Mouse (Mus musculus): ENCODE results near the gene Slc11a2. TPM values are rescaled to one million over a fixed set of nuclear protein-coding genes. Genes with fewer than 3 reads are reported as not detected.
"Not testable (repeated sequence)": the region's sequence is repeated elsewhere in the genome, so short reads cannot be mapped to it uniquely, and the experiment has no call there.

Gene Slc11a2
- total RNA-seq, 2 experiments from 2014 or later = 61.4 to 65.1 TPM

DNA sequence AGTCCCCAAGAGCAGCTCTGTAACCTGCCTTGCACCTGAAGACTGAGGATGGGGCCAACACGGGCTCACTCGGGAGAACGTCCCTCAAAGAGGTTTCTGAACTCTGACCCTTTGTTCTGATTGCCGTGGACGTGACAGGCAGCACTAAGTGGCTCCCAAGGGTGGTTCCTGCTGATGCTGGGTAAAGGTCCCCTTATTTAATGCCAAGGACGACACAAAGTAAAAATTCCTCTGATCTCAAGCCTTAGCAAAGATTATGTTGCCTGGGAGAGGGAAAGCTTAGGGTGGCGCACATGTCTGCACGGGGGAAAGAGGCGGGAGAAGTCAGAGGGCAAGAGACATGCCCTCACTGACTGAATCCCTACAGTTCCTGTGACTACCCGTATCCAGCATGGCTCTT lies 11.6 kb upstream of the Slc11a2 start:
- no peak for DNase-seq (ENCODE audit: low spot score in 2 of 2)

DNA sequence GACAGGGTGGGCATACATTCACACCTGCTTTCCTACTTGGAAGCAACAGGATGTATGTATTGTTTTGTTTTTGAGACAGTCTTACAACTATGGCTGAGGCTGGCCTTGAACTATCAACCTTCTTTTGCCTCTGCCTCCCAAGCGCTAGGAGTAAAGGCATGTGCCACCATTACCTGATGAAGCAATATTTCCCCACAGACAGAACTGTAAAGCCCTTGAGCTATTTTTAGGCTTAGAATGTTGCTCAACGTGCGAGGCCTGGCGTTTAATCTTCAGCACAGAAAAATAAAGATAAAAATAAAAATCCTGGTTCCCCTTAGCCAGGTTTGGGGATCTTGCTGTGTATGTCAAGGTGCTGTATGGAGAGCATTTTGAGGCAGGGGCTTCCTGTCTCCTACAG lies 11.2 kb upstream of the Slc11a2 start:
- no peak for DNase-seq (ENCODE audit: low spot score in 2 of 2)

- DNase-seq (ENCODE audit: low spot score in 2 of 2) = no peak
Measured at GRCm38 (mm10) chr15:100433234-100433633, 8.4 kb upstream of the Slc11a2 start.

DNA sequence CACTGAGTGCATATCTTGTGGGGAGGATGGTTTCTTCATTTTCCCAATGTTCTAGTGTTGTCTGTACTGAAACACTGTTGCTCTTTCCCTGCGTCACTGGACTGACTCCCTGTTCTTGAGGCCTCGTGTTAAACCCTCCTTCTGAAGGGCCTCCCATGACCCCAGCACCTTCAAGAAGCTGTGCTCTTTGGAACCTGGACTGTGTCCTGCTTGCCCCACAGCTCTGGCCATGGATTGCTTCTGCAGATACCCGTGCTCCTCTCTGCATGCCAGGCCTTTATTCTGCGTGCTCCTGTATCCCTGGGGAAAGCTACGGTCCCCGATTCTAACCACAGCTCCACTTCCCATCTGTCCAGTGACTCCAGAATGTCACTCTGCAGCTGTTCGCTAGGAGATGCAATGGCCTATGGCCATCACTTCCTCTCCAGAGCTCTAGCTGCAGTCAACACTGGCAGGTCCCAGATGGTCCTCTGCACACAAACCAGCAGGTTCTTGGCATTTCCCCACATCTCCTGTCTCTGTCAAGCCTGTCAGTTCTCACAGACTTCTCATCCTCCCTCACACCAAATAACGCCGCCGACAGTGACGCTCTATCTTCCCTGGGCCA lies 5.2 kb upstream of the Slc11a2 start:
- DNase-seq (ENCODE audit: low spot score in 2 of 2) = peak in 1 of 2 experiments; percentile 19

DNA sequence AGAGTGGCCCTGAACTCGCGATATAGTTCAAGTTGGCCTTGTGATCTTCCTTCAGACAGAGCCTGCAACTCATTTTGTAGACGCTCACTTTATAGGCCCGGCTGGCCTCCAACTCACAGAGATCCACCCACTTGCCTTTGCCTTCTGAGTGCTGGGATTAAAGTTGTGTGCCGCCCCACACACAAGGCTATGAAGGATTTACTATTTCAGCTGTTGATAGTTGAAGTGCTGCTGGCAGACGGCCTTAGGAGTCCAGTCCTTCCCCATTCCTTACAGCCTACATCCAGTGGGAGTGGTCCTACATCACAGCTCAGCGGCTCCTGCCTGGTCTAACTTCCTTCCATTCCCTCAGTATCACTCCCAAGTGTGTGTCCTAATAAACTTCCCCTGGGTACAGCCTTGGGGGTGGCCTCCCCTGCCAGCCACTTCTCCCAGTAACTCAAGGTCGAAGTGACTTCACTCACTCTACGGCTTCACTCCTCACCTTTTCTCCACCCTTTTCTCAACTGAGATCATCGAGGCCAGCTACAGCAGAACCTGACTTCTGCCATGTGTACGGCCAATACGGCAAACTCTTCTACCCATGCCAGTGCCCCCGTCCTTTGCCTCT lies 3.5 kb upstream of the Slc11a2 start:
- DNase-seq (ENCODE audit: low spot score in 2 of 2) = no peak

DNA sequence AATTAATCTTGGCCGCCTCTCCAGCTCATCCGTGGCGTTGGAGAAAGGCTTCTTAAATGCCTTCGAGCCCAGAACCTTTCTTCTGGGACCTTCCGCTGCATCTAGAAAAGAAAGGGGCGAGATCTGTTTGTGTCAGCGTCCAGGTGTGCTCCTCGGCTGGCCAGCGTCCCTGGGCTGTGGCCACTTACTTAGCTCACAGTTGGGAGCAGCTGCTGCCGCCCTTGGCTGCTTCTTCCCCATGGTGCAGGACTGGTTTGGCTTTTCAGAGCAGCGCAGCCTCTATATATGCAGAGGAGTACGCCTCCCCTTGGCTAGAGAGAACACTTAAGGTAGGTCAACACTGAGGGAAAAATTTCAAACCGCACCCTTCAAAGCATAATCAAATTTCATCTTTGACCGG lies 956 bp downstream of the Slc11a2 start:
- DNase-seq (ENCODE audit: low spot score in 2 of 2) = no peak

- peak; percentile 92 to 97 for DNase-seq (ENCODE audit: low spot score in 2 of 2)
Measured at GRCm38 (mm10) chr15:100422899-100423860, 1.7 kb downstream of the Slc11a2 start.

- no peak for DNase-seq (ENCODE audit: low spot score in 2 of 2)
Measured at GRCm38 (mm10) chr15:100422476-100422875, 2.4 kb downstream of the Slc11a2 start.

DNA sequence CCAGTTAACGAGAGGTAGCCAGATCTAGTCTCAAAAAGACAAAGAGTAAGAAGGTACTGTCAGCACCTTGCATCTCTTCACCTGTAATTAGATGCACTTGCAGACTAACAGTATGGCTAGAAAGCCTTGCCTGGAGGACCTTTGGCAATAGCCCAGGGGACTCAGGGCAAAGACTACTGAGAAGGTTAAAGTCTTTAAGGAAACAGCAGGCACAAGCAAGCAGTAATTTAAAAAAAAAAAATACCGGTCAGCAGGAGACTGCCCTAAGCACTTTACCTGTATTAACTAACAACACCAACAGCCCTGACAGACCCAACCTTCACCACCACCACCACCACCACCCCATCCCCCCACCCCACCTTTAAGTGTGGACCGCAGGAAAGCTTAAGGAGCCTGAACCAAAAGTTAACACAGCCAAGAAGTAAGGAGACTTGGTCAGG lies 3.1 kb downstream of the Slc11a2 start, which contains the start of gene Gm5475:
Gm5475 (plus strand) TSS at position 390 of the 440 bp plus-strand sequence.
- not testable (repeated sequence) for DNase-seq (ENCODE audit: low spot score in 2 of 2)

GRCm38 (mm10) chr15:100421059-100421757 lies 3.7 kb downstream of the Slc11a2 start:
- DNase-seq (ENCODE audit: low spot score in 2 of 2) = no peak

DNA sequence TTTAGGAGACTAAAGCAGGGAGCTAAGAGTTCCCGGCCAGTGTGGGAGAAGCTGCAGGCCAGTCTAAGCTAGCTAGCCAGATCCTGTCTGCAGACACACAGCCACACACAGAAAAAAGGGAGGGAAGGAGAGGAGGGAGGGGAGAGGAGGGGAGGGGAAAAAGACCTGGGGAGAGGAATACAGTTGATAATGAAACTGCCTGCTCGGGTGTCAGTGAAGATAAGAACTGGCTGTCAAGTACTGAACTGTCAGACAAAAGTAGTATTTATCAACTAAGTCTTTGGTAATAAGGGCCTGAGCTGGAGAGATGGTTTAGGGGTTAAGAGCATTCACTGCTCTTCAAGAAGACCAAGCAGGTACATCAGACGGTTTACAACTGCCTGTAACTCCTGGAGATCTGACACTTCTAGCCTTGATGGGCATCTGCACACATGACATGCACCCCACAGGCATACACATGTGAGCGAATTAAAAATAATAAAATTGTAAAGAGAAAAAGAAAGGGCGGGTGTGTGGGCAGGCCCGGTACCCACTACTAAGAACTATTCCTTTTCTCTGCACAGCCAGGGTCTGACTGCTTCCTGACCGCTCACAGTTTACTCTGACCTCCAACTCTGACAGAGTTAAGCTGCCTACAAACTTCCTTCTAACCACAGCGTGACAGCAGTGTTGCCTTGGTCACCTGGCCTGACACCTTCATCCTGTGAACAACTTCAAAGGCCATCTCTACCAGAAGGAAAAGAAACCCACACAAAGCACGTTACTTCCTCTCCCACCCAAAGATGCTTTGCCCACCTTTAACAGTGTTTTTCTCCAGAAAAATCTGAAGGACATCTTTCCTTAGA lies 4.7 kb downstream of the Slc11a2 start:
- DNase-seq (ENCODE audit: low spot score in 2 of 2) = no peak

DNA sequence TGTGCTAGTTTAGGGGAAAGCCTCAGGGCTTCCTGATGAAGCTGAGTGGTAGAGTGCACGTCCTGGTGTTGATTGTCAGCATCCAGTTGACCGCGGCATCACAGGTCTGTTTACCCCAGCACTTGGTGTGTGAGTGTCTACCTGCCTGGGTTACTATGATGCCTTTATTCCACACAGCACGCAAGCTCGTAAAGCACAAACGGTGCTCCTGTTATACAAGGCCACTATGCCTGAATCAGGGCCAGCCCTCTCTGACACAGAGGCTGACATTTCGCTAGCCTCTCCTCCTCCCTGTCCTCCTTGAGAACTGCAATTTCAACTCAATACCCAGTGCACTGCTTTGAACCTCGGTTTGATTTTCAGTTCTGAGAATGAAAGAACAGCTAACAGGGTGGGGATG lies 5.6 kb downstream of the Slc11a2 start:
- no peak for DNase-seq (ENCODE audit: low spot score in 2 of 2)

DNA sequence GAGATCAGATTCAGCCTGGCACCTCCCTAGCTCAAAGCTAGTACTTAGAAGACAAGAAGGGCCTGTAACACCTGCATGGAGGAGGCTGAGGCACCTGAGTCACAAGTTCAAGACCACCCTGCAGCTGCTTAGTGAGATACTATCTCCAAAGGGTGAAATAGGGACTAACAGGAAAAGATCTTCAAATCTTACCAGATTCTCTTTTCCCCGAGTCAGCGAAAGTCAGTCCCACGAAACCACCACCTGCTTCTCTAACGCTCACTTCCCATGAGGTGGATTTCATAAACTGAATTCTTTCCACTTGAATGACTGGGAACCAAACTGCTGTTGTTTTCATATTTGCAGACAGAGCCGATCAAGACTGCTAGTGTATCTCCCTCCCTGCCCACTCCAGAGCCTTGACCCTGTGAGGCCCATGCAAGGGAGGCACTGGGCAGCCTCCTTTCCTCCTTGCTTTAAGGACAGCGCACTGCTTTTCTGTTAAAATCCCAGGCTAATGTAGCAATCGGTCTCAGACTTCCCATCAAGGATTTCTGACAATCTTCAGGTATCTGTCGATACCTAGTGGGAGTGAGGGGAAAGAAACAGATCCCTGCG lies 6.9 kb downstream of the Slc11a2 start:
- no peak for DNase-seq (ENCODE audit: low spot score in 2 of 2)

GRCm38 (mm10) chr15:100415684-100416083 lies 9.2 kb downstream of the Slc11a2 start:
- no peak for DNase-seq (ENCODE audit: low spot score in 2 of 2)

DNA sequence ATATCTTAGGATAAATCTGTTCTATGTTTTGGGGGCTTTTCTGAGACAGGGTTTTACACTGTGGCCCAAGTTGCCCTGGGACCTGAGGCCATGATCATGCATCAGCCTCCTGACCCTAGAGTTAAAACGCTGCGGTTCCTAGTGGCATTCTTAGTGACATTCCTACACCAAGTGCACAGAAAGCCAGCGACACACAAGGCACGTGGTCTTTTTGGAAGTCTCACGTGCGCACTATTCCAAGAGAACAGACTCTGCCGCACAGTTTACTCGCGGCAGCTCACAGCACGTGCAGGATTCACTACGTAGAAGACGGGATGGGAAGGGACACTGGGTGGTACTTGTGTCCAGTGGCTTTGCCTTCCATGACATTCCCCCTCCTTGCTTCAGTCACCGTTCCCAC lies 9.9 kb downstream of the Slc11a2 start:
- DNase-seq (ENCODE audit: low spot score in 2 of 2) = no peak

- DNase-seq (ENCODE audit: low spot score in 2 of 2) = no peak
Measured at GRCm38 (mm10) chr15:100414011-100414410, 10.9 kb downstream of the Slc11a2 start.

DNA sequence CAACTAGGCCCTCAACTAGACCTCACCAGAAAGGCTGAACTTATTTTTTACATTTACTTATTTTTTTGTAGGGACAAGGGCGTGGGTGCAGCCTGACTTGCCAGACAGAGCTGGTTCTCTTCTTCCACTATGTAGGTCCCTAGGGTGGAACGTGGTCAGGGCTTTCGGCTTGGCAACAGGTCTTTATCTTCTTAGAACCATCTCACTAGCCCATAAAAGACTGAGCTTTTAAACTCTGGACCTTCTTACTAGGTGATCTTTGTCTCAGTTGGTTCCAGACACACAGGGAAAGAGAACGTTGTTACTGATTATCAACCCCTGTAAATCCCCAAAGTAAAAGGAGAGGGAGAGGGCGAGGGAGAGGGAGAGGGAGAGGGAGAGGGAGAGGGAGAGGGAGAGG lies 11.6 kb downstream of the Slc11a2 start:
- no peak for DNase-seq (ENCODE audit: low spot score in 2 of 2)

GRCm38 (mm10) chr15:100411731-100412130 lies 13.1 kb downstream of the Slc11a2 start:
- no peak for DNase-seq (ENCODE audit: low spot score in 2 of 2)

- no peak for DNase-seq (ENCODE audit: low spot score in 2 of 2)
Measured at GRCm38 (mm10) chr15:100410918-100411672, 13.8 kb downstream of the Slc11a2 start.

Data from layer of hippocampus, postnatal 14 days (tissue).